Mouse (Mus musculus): ENCODE data around the gene Ubxn10. TPM values are rescaled to one million over a fixed set of nuclear protein-coding genes. Genes with fewer than 3 reads are reported as not detected.

The Ubxn10 gene
- polyA plus RNA-seq, 1 experiment from 2014 or later, result 2.0 TPM

- H3K4me3 ChIP-seq (ENCODE audit: low read length), result no peak overlapping the region
- ATAC-seq (ENCODE audit: low FRiP score, low TSS enrichment), result no peak
- H3K9ac ChIP-seq (ENCODE audit: low read depth, low read length), result no peak overlapping the region
- no peak overlapping the region for H3K4me2 ChIP-seq (replicated peaks; ENCODE audit: low read depth, low read length)
- no peaks in the 10 kb centered on the region for H3K36me3 ChIP-seq (ENCODE audit: control insufficient read depth, insufficient read depth, low read length)
- H3K9me3 ChIP-seq (ENCODE audit: control insufficient read depth, low read length), result no peaks in the 10 kb centered on the region
- 67% methylated on average over 10 of the region's 10 CpGs for WGBS
- no peak overlapping the region for H3K27ac ChIP-seq (ENCODE audit: low read depth, low read length)
- no peaks in the 10 kb centered on the region for H3K27me3 ChIP-seq (ENCODE audit: control insufficient read depth, insufficient read depth, low read length)
- H3K4me1 ChIP-seq (ENCODE audit: control insufficient read depth, insufficient read depth, low read length), result no peaks in the 10 kb centered on the region
These were observed 70.4 kb downstream of the Ubxn10 start for GRCm38 (mm10) chr4:138666521-138666920.

GRCm38 (mm10) chr4:138659936-138660602 is 76.9 kb downstream of the Ubxn10 start:
- Histone ChIP-seq H3K4me2 (replicated peaks; ENCODE audit: low read depth, low read length) (no peak overlapping the region), H3K27me3 (ENCODE audit: control insufficient read depth, insufficient read depth, low read length) (no peaks in the 10 kb centered on the region), H3K9me3 (ENCODE audit: control insufficient read depth, low read length) (no peaks in the 10 kb centered on the region), H3K9ac (ENCODE audit: low read depth, low read length) (no peak overlapping the region), H3K4me3 (ENCODE audit: low read length) (no peak overlapping the region), H3K36me3 (ENCODE audit: control insufficient read depth, insufficient read depth, low read length) (no peaks in the 10 kb centered on the region), H3K27ac (ENCODE audit: low read depth, low read length) (no peak overlapping the region), H3K4me1 (ENCODE audit: control insufficient read depth, insufficient read depth, low read length) (no peaks in the 10 kb centered on the region)
- 74% methylated on average over 11 of the region's 11 CpGs for WGBS
- ATAC-seq (ENCODE audit: low FRiP score, low TSS enrichment), result no peak

Other genes starting within 250 kb of the Ubxn10 start
- 0.11 and 0.13 TPM in 2 replicates for gene Vwa5b1, start 101.3 kb downstream of the Ubxn10 start, polyA plus RNA-seq (2014; fragmentation: Nextera tagmentation; extraction: Ambion mirVana)
- 0.46 and 0.81 TPM in 2 replicates for gene Pla2g2c, start 12.4 kb downstream of the Ubxn10 start, polyA plus RNA-seq (2014; fragmentation: Nextera tagmentation; extraction: Ambion mirVana)
- gene Pla2g2f, start 20.5 kb upstream of the Ubxn10 start, polyA plus RNA-seq (2014; fragmentation: Nextera tagmentation; extraction: Ambion mirVana), result not detected in 2 replicates
- gene Pla2g2d, start 38.6 kb upstream of the Ubxn10 start, polyA plus RNA-seq (2014; fragmentation: Nextera tagmentation; extraction: Ambion mirVana), result not detected in 2 replicates
- gene Pla2g5, start 126.3 kb upstream of the Ubxn10 start, polyA plus RNA-seq (2014; fragmentation: Nextera tagmentation; extraction: Ambion mirVana), result 0.34 and 0.35 TPM in 2 replicates
- not detected in 2 replicates for gene Gm13030, start 136.8 kb upstream of the Ubxn10 start, polyA plus RNA-seq (2014; fragmentation: Nextera tagmentation; extraction: Ambion mirVana)
- 0.76 and 0.84 TPM in 2 replicates for gene Pla2g2e, start 140.8 kb upstream of the Ubxn10 start, polyA plus RNA-seq (2014; fragmentation: Nextera tagmentation; extraction: Ambion mirVana)
- gene Otud3, start 176.8 kb upstream of the Ubxn10 start, polyA plus RNA-seq (2014; fragmentation: Nextera tagmentation; extraction: Ambion mirVana), result 3.0 and 4.2 TPM in 2 replicates
- gene Rnf186, start 229.9 kb upstream of the Ubxn10 start, polyA plus RNA-seq (2014; fragmentation: Nextera tagmentation; extraction: Ambion mirVana), result 4.3 and 5.8 TPM in 2 replicates
- 3.5 and 4.7 TPM in 2 replicates for gene Tmco4, start 235.7 kb upstream of the Ubxn10 start, polyA plus RNA-seq (2014; fragmentation: Nextera tagmentation; extraction: Ambion mirVana)